Mouse (Mus musculus): ENCODE results near the gene Hmga1b. TPM values are rescaled to one million over a fixed set of nuclear protein-coding genes. Genes with fewer than 3 reads are reported as not detected.
"Not testable (repeated sequence)": the region's sequence is repeated elsewhere in the genome, so short reads cannot be mapped to it uniquely, and the experiment has no call there.

Hmga1b gene
- total RNA-seq, 2 experiments from 2014 or later, result 18.7 to 22.2 TPM

DNA sequence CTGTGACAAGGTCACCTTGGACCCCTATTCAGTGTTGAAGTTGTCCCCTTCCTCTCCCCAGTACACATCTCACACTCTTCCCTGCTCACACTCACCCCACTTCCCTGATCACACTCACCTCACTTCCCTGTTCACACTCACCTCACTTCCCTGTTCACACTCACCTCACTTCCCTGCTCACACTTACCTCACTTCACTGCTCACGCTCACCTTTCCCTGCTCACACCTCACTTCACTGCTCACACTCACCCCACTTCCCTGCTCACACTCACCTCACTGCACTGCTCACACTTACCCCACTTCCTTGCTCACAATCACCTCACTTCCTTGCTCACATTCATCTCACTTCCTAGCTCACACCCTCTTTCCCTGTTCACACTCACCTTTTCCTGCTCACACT, 31.2 kb upstream of the Hmga1b start:
- DNase-seq (ENCODE audit: low spot score in 2 of 2), result no peak

- no peak for DNase-seq (ENCODE audit: low spot score in 2 of 2)
These were observed 30.5 kb upstream of the Hmga1b start, which contains the start of gene Cbr2 for GRCm38 (mm10) chr11:120731858-120732680. Cbr2 (minus strand) TSS chr11:120732114.

- no peak for DNase-seq (ENCODE audit: low spot score in 2 of 2)
These were observed 29.1 kb upstream of the Hmga1b start for GRCm38 (mm10) chr11:120733521-120733920.

DNA sequence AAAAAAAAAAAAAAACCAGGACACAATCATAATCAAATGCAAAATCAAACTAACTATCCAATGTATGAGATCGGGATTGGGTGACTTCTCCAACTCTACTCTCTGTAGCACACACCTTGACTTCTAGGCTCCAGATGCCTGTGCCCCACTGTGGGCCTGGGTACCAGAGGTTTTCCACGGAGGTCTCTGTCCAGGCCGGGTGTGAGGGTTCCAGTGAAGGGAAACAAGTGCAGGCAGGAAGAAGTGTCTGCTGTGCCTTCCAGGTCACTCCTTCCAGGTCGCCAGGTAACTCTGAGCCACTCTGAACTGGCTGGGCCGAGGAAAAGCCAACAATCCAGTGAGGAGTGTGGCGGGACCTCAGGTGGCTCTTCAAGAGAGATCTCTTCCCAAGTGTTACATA, 26.2 kb upstream of the Hmga1b start:
- DNase-seq (ENCODE audit: low spot score in 2 of 2), result no peak

GRCm38 (mm10) chr11:120740981-120741380, 21.6 kb upstream of the Hmga1b start:
- no peak for DNase-seq (ENCODE audit: low spot score in 2 of 2)

- DNase-seq (ENCODE audit: low spot score in 2 of 2), result no peak
These were observed 18.4 kb upstream of the Hmga1b start for GRCm38 (mm10) chr11:120744121-120744701.

DNA sequence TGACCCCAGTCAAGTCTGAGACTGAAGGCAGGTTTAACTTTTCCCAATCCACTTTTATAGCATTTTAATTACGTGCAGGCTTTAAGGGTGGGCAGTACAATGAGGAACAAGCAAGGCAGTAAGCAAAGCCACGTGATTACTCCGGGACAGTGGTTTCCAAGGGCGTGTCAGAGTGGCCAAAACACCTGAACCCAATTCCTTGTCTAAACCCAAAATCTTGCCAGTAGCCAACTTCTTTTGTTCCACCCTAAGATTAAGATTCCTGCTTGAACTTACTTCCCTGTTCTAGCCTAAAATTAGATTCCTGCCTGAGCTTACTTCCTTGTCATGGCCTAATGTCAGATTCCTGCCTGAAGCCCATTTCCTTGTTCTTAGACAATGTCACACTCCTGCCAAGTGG, 14.6 kb upstream of the Hmga1b start:
- no peak for DNase-seq (ENCODE audit: low spot score in 2 of 2)

- no peak for DNase-seq (ENCODE audit: low spot score in 2 of 2)
These were observed 13.2 kb upstream of the Hmga1b start for GRCm38 (mm10) chr11:120749430-120749829.

DNA sequence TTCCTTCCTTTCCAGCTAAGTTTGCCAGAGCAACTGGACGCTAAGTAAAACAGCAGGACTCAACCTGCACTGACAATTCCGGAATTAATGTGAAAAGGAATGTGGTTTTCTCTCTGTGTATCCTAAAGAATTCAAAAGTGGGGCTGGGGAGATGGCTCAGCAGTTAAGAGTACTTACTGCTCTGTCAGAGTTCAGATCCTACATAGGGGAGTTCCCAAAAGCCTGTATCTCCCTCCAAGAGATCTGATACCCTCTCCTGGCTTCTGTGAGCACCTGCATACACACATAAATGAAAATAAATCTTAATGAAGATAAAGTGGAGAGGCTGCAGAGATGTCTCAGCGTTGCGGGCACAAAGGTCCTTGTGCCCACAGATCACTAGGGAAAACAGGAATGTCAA, 11.0 kb upstream of the Hmga1b start:
- no peak for DNase-seq (ENCODE audit: low spot score in 2 of 2)

- DNase-seq (ENCODE audit: low spot score in 2 of 2), result no peak
These were observed 2.4 kb upstream of the Hmga1b start for GRCm38 (mm10) chr11:120760236-120760635.

DNA sequence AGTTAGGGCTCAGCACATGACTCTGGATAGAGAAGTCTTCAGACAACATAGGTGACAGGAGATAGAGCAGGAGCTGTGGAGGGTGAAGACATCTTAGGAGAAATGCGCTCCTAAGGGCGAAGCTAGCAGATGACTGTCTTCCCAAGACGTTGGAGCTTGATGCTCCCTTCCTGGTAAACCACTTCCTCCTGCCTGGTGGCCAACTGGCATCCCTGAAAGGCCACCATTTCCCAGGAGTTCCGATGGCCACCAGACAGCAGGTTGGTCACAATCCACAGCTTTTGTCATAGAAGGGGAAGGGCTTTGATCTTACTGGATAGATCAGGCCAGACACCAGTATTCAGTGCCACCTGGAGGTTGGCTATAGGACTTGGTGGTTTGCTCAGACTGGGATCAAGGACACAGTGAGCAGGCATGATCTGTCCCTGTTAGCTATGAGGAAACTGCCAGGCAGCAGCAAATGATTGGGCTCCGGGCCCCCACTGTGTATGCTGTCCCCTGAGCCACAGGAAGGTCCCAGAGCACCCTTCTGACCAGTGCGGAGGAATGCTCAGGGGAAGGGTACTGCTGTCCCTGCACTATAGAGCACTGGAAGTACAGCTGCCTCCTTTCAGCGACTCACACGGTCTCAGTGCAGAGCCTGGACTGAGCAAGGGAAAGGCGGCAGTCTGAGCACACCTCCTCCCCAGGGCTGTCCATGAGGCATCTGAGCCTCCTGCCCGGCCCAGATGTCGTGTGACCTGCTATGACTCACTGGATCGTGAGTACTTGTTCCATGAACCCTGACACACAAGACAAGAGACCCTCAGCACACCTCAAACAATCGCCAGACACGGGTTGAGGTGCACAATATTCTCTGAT, 553 bp upstream of the Hmga1b start:
- DNase-seq (ENCODE audit: low spot score in 2 of 2), result no peak

DNA sequence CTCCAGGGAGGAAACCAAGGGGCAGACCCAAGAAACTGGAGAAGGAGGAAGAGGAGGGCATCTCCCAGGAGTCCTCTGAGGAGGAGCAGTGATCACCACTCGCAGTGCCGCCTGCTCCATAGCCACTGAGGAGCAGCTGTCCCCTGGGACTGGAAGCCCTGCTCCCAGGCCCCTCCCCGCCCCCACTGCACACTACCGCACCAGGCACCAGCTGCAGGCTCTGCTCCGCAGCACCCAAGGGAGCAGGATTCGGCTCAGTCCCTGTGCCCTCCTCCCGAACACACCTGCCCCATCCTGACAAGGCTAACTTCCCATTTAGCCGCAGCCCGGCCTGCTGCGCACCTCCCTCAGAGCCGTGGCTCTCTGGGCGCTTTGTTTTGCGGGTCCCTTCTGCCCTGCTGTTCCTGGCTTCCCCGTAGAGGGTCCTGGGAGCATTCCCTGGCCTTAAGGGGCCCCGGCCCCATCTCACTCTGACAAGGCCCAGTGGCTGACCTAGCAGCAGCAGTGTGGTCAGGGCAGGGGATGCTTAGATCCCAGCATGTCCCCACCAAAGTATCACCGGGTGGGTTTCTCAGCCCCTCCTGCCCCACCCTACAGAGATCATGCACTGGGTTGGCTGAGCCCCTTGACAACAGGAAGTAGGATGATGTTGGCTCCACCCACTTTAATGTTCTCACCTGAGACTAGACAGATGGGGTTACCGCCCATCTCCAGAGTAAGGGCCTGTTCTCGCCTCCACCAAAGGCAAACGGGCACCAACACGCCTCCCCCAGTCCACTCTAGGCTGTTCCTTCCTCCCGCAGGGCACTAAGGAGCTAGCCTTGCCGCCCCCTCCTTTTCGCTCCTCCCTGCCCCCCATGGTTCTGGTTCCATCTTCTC, 766 bp downstream of the Hmga1b start:
- DNase-seq (ENCODE audit: low spot score in 2 of 2), result not testable (repeated sequence)

DNA sequence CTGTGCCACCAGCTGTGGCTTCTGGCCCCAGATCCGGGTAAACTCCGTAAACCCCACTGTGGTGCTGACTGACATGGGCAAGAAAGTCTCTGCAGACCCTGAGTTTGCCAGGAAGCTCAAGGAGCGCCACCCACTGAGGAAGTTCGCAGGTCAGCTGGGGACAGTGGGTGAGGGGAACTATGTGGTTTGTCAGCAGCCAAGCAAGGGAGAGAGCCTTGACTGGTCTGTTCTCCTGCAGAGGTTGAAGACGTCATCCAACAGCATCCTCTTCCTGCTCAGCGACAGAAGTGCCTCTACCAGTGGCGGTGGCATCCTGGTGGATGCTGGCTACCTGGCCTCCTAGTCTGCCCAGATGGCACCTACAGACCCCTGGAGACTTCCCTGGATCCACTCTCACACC, 4.4 kb downstream of the Hmga1b start:
- DNase-seq (ENCODE audit: low spot score in 2 of 2), result not testable (repeated sequence)

- DNase-seq (ENCODE audit: low spot score in 2 of 2), result no peak
These were observed 5.6 kb downstream of the Hmga1b start for GRCm38 (mm10) chr11:120768206-120768605.

DNA sequence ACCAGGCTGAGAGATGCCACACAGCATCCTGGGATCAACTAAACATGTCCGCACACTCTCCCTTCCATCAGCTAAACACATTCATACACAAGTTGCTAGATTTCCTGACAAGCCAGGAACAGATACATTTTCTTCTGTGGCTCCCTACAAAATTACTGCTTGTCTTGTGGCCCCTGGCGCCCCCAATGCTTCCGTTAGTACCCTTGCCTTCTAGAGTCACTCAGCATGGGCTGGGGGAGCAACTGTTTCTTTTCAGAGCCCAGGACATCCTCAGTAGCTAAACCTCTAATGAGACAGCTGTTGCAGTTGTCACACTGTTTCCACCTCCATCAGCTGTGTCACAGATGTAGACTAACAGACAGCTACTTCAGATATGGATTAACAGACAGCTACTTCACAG, 10.2 kb downstream of the Hmga1b start:
- no peak for DNase-seq (ENCODE audit: low spot score in 2 of 2)

GRCm38 (mm10) chr11:120773463-120774190, 11.0 kb downstream of the Hmga1b start:
- DNase-seq (ENCODE audit: low spot score in 2 of 2), result no peak

- DNase-seq (ENCODE audit: low spot score in 2 of 2), result peak; percentile 99
These were observed 13.3 kb downstream of the Hmga1b start for GRCm38 (mm10) chr11:120775774-120776469.

- no peak for DNase-seq (ENCODE audit: low spot score in 2 of 2)
These were observed 14.5 kb downstream of the Hmga1b start for GRCm38 (mm10) chr11:120777123-120777522.

DNA sequence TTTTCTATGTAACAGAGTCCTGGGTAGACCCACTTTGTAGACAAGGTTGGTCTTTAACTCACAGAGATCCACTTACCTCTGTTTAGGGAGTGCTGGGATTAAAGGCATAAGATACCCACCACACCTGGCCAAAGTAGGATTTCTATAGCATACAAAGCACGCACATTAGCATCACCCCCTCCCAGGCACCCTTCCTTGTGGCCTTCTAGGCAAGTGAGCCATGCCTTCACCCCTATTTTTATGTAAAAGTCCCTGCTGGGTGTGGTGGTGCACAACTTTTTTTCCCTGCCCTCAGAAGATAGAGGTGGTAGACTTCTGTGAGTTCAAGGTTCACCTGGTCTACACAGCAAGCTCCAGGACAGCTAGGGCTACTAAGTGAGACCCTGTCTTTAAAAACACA, 17.3 kb downstream of the Hmga1b start:
- no peak for DNase-seq (ENCODE audit: low spot score in 2 of 2)

DNA sequence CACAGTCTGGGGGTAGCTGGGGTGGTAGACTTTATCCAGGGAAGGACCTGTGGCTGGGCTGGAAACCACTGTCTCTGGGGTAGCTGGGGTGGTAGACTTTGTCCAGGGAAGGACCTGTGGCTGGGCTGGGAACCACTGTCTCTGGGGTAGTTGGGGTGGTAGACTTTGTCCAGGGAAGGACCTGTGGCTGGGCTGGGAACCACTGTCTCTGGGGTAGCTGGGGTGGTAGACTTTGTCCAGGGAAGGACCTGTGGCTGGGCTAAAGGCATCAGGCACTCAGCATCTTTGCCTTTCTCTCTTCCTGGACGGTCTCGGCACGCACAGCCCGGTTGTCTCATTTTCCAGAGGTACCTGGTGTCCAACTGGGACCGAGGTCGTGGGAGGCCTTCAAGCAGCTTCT, 18.8 kb downstream of the Hmga1b start:
- not testable (repeated sequence) for DNase-seq (ENCODE audit: low spot score in 2 of 2)
